Mouse (Mus musculus) cerebellum, adult 11 months (tissue): ENCODE data around the gene Pars2.
A peak's percentile ranks its signal among the peaks of the same experiment; 100 is the strongest.

Experiments
- DNase-seq: peaks from one replicate; pipeline ENCODE4 v3.0.0; 2022

Pars2 gene

DNA sequence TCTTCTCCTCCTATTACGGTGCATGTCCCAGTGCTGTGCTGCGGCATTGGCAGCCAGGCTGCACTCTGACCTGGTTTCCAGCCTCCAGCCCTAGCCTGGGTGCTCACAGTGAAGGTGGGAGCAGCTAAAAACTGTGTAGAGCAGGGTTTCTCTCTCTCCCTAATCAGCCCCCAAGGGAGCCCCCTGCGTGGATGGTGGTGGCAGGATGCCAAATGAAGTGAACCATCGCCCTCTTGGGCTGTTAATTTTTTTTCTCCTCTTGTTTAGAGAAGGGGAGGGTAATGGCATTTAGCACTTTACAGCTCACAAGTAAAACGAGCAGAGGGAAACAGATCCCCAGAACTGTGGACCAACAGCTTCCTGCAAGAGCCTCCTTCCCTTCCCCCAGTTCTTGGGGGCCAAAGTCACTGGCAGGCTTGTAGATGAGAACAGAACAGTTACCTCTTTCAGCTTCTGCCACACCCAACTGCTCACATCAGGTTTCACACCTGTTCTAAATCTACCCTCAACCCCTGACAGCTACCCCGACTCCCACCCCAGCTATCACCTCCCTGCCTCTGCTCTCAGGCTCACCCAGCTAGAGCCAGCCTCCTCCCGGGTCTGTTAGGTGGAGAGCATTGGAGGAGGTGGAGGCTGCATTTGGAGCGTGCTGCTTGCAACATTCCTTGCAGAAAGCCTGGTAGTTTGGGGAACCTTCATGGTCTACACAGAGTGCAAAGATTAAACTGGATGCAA lies 7.2 kb upstream of the Pars2 start:
- no peak for DNase-seq

DNA sequence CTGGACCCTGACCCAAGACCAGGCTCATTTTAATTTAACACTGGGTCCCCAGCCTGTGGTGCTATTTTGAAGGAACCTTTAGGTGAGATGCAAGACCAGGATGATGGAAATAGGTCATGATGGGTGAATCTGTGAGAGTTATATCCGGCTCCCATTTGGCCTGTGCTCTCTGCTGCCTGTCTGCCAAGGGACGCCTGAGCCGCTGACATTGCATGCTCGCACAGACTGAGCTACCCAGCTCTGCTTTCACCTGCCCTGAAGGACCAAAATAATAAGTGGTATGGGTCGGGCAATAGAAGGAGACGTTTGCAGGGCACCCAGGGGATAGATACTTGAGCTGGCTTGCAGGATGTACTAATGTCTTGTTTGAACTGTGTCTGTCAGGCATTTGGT lies 6.7 kb upstream of the Pars2 start:
- DNase-seq, result no peak

DNA sequence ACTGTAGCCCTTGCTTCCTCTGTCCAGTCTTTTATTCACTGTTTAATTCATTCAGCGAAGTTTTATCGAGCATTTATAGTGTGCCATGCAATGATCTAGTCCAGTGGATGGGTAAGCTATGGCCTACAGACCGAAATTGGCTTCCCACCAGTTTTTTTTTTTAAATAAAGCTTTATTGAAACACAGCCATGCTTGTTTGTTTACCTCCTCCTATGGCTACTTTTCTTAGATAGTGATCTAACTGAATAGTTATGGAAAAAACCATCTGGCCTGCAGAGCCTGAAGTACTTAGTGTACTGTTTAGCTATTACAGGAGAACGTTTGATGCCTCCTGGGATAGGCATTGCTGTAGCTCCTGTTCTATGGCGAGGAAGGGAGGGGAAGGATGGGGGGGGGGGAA lies 5.1 kb upstream of the Pars2 start:
- DNase-seq, result no peak

DNA sequence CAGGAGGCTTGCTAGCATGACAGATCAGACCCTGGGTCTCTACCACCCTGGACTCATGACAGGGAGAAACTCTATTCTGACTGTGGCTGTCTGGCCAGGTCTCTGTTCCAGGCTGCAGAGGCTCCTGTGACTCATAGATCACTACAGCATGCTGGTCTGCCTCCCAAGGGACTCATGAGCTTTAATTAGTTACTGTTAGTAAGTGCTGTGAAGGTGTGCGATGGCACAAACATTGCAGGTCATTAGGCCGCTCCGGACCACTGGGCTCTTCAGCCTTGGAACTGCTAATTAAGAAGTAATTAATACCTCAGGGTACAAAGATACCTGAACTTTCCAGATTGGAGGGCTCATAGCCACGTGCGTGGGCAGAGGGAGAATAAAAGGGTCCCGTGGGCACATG lies 3.7 kb upstream of the Pars2 start:
- no peak for DNase-seq

DNA sequence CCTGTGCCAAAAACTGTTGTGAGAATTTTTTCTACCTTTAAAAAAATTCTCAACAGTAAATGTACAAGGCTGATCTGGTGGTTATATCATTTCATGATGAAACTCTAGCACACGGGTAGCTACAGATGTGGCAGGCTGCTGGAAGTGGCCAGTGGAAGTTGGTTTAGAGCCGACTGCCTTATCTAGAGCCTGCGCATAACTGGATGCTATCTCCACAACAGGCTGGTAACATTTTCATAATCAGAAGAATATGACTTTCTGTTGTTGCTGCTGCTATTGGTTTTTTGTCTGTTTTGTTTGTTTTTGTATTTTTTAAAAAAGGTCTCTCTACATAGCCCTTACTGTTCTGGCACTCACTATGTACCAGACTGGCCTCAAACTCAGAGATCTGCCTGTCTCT lies 1.7 kb downstream of the Pars2 start:
- DNase-seq, result no peak

DNA sequence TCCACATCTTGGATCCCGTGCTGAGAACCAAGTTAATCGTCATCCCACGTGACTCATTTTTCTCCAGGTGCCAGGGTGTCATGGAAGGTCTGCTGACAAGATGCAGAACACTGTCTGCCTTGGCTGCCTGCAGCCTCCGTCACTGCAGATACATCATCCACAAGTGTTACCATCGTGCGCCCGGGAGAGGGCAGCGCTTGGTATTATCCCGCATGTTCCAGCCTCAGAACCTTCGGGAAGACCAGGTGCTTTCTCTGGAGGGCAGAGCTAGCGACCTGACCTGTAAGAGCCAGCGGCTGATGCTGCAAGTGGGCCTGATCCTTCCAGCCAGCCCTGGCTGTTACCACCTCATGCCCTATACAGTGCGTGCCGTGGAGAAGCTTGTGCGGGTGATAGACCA lies 2.2 kb downstream of the Pars2 start:
- DNase-seq, result no peak

DNA sequence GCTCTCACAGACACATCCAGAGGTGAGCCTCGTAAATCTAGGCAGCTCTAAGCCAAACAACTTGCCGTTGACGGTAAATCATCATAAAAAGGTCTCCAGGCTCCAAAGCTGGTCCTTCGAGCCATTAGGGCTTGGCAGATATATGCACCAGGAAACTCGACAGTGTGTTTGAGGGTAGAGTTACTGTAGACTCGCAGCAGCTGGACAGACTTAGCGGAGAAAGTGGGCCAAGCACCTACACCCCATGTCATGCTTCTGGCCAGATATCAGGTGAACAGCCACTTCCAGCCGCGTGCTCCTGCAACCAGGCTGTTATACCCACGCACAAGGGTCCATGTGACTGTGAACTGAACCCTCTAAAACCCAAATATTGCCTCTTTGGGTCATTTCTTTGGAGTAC lies 4.8 kb downstream of the Pars2 start:
- DNase-seq, result no peak

DNA sequence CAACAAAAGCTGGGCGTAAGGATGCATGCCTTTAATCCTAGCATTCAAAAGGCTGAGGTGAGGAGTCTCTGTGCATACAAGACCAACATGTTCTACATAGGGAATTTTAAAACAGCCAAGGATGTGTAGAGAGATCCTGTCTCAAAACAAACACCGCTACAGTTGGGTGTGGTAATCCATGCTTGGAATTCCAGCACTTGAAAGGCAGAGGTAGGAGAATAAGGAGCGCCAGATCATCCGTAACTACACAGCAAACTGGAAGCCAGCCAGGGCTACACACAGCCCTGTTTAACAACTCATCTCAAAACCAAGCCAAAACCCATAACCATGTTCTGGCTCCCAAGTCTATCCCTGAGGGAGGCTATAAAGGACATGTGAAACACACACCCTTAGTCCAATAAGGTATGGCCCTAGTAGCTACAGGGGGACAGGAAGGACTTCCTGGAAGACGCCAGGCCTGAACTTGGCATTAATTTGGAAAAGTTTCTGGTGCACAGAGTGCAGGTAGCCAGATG lies 13.1 kb downstream of the Pars2 start:
- no peak for DNase-seq

DNA sequence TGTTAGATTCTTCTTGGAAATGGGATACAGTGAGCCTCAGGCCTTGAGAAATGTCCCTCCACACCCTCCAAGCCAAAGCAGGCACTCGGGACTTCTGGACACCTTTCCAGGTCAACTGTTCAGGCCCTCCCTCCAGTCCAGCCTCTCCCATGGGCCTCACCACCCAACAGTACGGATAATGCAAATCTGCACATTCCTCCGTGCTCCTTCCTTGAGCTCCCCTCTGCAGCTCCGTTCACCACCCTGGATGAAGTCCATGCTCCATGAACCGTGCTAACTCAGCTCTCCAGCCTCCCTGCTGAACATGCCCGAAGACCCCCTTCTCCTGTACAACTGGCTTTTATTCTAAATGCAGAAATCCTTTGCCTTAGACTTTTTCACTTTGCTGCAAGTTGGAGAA lies 13.8 kb downstream of the Pars2 start:
- no peak for DNase-seq

DNA sequence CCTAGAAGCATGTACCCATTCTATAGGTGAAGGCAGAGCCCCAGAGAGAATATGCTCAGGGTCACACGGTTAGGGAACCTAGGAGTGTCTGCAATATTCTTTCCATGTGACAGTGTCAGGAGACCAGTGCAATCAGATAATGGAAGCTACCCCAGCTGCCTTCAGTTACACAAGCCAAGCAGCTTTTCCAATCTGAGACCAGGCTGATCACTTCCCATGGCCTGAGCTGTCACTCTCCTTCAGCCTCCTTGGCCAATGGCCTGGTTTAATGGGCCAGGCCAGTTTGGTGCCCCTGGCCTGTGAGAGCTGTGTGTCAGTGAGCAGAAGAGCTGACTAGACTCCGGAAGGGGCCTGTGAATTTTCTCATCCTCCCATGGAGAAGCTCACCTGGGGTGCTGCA lies 14.4 kb downstream of the Pars2 start:
- no peak for DNase-seq

DNA sequence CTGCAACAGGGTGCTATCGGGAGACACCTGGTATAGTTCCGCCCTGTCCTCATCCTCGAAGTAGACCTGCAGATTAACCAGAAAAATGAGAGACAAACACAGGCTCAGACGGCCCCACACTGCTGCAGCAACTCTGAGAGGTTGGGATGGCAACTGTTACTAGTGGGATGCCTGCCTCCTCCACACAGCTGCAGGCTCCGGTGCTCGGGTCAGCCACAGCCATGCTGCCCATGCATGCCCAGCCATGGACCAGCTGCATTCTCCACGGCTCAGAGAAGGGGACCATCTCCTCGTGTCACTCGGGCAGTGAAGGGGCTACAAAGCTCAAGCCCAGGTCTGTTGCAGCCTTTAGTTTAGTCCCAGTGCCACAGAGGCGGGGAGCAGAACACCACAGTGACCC lies 14.8 kb downstream of the Pars2 start:
- no peak for DNase-seq

DNA sequence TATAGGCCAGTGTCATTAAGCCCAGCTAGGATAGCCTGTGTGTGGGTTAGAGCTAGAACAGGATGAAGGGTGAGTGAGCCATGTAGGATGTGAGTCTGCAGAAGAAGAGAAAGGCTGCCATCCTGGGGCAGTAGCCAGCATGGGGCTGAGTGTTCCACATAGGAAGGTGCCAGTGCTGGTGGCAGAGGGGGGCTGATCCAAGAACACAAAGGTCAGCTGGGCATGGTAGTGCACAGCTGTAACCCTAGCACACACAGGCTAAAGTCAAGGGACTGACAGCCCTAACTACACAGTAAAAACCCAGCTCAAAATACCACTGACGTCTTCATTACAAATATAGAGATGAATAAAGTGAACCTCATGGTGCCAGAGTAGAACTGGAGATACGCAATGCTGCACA lies 15.7 kb downstream of the Pars2 start:
- no peak for DNase-seq

DNA sequence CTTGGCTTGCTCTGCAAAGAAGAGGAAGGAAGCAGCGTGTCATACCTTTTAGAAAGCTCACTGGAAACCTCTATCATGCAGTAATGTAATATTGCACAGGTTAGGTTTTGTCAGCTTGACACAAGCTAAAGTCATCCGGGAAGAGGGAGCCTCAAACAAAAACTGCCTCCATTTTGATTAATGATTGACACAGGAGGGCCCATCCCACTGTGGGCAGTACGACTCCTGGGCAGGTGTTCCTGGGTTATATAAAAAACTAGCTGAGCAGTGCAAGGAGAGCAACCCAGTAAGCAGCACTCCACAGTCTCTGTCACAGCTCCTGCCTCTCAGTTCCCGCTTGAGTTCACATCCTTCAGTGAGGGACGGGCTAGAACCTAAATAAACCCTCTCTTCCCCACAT lies 25.9 kb downstream of the Pars2 start:
- no peak for DNase-seq

DNA sequence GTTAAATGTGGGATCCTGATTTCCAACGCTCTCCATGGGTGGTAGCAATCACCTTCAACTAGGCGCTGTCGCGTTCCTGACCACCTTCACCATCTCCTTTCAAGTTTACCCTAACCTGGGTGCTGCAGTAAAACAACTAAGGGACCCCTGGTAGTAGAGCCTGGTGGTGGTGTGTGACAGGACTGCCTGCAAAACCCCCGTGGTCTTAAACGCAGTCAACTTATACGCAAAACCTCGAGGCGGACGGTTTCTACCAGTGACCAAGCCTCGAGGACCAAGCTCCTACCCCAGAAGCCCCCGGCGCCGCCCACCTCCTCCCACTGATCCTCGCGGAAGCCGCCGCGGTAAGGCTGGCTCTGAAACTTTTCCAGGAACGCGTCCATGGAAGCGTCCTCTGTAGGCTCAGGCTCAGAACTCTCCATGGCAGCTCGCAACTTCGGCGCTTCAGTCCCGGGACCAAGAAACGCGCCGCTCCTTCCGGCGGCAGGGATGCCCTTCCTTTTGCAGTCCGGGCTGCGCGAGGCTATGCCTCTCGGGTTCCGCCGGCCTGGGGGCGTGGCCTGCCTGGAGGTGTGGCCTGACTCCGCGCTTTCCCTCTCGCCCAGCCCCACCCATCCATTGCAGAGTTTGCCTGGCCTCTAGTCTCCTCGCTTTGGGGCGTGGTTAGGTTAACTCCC lies 27.7 kb downstream of the Pars2 start, which contains the start of gene Ttc4:
Ttc4 (minus strand) TSS at position 503 of the 677 bp plus-strand sequence.
- DNase-seq, result peak; percentile 79

DNA sequence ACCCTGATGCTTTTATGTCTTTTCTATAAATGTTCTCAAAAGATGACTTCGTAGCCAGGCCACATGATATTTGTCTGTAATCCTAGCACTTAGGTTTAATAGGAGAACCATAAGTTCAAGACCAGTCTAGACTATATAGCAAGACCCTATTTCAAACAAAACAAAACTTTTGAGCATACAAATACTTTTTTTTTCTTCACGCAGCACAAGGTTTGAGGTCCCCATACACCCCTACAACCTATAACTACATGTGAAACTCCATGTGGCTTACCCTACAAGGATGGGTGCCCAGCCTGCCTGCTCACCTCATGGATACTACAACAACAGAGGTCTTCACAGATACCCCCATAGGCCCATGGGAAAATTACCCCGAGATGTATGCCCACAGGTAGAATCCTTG lies 28.3 kb downstream of the Pars2 start:
- no peak for DNase-seq

DNA sequence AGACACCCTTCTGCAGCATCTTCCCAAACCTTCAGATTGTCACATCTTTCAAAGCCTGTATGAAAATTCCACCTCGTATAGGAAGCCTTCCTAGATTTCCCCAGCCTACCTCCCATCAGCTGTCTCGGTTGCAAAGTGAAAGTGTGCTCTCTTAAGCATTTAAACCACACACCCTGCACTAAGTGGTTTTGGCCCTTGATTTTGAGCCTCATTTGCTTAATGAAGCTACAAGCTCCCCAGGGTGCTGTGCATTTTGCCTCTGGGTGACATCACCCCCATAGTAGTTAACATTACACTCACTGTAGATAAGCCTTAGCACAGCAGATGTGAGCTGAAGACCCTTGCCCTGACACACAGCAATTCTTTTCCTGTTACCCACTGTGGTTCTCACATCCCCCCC lies 30.1 kb downstream of the Pars2 start:
- no peak for DNase-seq

DNA sequence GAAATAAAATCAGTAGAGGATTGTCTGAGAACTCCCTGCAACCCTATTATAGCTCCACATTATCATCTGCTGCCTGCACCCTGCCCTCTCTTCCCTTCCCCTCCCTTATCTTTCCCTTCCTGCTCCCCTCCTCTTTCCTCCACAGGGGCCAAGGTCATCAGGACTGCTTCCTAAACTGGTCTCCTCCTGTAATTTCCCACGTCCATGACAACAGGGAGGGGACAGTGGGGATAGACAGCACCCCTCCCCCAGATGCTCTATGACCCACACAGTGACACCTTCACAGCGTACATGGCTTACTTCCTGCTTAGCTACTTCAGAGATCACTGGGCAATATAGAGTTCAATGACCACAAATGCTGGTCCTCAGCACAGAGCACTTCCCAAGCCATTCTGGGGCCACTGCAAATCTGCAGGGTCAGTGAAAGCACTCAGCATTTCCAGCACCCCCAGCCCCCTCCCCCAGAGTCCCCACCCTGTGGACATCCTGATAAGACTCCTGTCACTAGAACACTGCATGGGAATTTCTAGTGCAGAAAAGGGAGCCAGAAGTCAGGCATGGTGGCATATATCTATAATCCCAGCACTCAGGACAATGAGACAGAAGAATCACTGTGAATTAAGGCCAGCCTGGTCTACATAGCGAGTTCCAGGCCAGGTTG lies 37.9 kb downstream of the Pars2 start:
- no peak for DNase-seq

DNA sequence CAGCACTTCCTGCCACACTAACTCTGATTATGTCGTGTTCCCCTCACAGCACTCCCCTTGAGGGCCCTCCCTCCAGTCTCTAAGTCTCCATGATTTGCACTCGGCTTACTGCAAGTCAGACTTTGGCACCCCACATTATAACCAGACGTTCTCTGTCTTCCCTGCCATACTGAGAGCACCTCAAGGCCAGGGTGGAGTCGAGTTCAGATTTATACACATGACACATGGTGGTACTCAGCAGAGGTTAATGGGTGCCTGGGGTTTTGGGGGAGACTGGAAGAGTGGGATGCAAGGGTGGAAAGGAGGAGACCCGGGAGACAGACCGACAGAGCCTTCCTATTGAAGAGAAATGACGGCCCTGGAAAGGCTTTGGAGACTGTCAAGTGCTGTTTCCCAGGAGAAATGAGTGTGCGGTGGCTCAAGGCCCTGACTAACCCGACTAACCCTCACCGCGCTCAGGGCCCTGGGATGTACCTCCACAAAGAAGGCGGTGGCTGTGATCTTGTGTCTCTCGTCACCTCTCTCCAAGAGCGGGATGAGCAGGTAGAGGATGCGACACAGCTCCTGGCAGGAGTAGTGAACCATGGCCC lies 43.1 kb downstream of the Pars2 start:
- no peak for DNase-seq

DNA sequence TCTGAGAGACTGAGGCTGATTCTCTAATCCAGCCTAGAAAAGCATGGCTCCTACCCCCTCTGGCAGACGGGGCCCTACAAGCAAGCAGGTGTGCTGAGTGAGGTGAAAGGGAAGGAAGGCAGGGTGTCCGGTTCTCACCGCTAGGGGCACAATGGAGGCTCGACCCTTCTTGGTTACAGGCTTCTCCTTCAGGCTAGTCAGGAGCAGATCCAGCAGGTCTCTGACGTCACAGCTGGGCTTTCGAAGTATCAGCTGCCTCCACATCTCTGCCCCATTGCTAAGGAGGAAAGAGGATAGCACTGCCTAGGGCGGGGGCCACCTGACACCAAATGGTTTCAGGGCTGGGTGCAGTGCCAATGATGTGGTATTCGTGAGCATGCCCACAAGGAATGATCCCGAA lies 49.1 kb downstream of the Pars2 start:
- DNase-seq, result no peak

DNA sequence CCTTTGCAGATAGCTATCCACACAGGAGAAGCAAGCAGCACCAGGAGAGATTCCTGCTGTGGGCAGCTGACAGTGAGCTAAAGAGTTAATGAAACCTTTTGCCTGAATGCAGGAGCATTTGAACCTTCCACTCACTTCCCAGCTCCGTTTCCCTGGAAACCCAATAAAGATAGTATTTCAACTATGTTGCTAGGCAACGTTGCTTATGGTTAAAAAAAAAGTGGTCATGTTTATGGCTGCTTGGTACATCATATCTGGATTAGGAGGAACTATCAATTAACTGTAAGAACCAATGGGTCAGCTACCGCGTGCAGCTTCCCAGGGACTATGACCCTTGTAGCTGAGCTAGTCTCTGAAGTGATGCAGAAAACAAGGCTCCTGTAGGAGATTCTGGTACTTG lies 49.9 kb downstream of the Pars2 start:
- DNase-seq, result no peak

DNA sequence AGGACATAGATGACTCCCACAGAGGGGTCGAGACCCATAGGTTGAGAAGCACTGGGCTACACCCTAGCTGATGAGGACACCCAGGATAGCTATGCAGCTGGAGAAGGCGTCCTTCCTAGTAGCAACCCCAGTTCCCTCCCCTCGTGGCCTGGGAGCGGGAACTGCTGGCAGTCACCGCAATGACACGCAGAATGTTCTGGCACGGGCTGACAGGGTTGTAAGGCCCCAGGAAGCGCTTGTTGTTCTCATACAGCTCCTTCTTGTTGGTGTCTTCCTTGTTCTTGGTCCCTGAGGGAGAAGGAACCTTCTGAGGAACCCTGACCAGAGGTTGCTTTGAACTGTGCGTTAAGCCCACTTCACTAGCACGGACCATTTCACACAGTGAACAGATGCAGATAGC lies 53.1 kb downstream of the Pars2 start:
- DNase-seq, result no peak

DNA sequence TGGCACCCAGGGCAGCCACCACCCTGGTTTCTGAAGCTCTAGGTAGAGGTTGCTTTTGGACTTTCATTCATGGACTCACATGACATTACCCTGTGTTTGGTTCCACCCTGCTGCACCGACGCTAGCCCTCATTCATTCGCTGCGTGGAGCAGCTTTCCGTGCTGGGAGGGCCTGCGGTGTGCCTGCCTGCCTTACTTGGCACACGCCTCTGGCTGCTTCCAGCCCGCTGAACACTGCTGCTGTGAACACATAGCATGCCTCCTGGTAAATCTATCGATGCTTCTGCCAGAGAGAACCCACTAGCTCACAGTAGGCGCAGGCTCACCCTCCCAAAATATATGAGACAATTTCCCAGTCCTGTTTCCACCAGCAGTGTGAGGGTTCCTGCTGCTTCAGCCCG lies 53.5 kb downstream of the Pars2 start:
- peak; percentile 25 for DNase-seq
